Mouse (Mus musculus) brain, embryonic 14.5 days (tissue): ENCODE results near the gene 1700001C19Rik.

Experiments
- CTCF ChIP-seq: fragments of 200-500 bp; IDR thresholded peaks from 2 replicates; pipeline ENCODE4 v1.5.1; 2012; ENCODE audit warnings: inconsistent platforms, mild to moderate bottlenecking, moderate library complexity, borderline replicate concordance; ENCODE audit not compliant: insufficient read depth, insufficient read length; ENCODE audit errors: extremely low read depth
- POLR2A ChIP-seq: fragments of 200-500 bp; IDR thresholded peaks from 2 replicates; pipeline ENCODE4 v1.6.1; 2012; ENCODE audit warnings: mild to moderate bottlenecking, inconsistent platforms, borderline replicate concordance; ENCODE audit not compliant: poor library complexity, insufficient read depth, insufficient read length, severe bottlenecking; ENCODE audit errors: extremely low read depth

- no peak for TF ChIP-seq POLR2A
- no peak for TF ChIP-seq CTCF
These were observed 37.1 kb upstream of the 1700001C19Rik start for GRCm38 (mm10) chr17:47474250-47474649.
